Mouse (Mus musculus) intestine, embryonic 16.5 days (tissue): Measurements from ENCODE around the gene Gm12845. TPM values are rescaled to one million over a fixed set of nuclear protein-coding genes. Genes with fewer than 3 reads are reported as not detected.
"Not testable (repeated sequence)": the region's sequence is repeated elsewhere in the genome, so short reads cannot be mapped to it uniquely, and the experiment has no call there.

Source experiments
- ATAC-seq: fragments of 200-750 bp; cut with Nextera tagmentation; 2 replicates; pipeline ENCODE4 v1.8.0; 2017; ENCODE audit warnings: moderate TSS enrichment, moderate library complexity
- H3K27ac ChIP-seq: fragments of 300-500 bp; sonication (generic); 2 replicates; pipeline ENCODE4 v1.5.1; 2014; ENCODE audit warnings: mild to moderate bottlenecking, low read length
- H3K27me3 ChIP-seq: fragments of 300-500 bp; sonication (generic); replicated peaks from 2 replicates; pipeline ENCODE4 v1.6.1; 2014; ENCODE audit warnings: low read length, control low read depth, mixed read lengths; ENCODE audit not compliant: control insufficient read depth, insufficient read depth
- H3K36me3 ChIP-seq: fragments of 300-500 bp; sonication (generic); 2 replicates; pipeline ENCODE4 v1.6.1; 2014; ENCODE audit warnings: low read length, control low read depth; ENCODE audit not compliant: control insufficient read depth, insufficient read depth
- H3K4me1 ChIP-seq: fragments of 300-500 bp; sonication (generic); 2 replicates; pipeline ENCODE4 v1.6.1; 2014; ENCODE audit warnings: low read length, control low read depth, mixed read lengths; ENCODE audit not compliant: control insufficient read depth, insufficient read depth
- H3K4me2 ChIP-seq: fragments of 300-500 bp; sonication (generic); 2 replicates; pipeline ENCODE4 v1.6.1; 2014; ENCODE audit warnings: low read depth, low read length, control low read depth
- H3K4me3 ChIP-seq: fragments of 300-500 bp; sonication (generic); 2 replicates; pipeline ENCODE4 v1.5.1; 2014; ENCODE audit warnings: mild to moderate bottlenecking, low read length
- H3K9ac ChIP-seq: fragments of 300-500 bp; sonication (generic); 2 replicates; pipeline ENCODE4 v1.6.1; 2014; ENCODE audit warnings: low read depth, low read length
- H3K9me3 ChIP-seq: fragments of 300-500 bp; sonication (generic); 2 replicates; pipeline ENCODE4 v1.6.1; 2016; ENCODE audit warnings: low read length, control low read depth; ENCODE audit not compliant: control insufficient read depth
- WGBS: fragments of 180-500 bp; shearing (Covaris S2); extraction: QIAGEN DNeasy Blood & Tissue Kit; methylation state at CpG from one replicate; pipeline ENCODE4 v1.1.7; 2014; 5-methylcytosine and 5-hydroxymethylcytosine counted together
- polyA plus RNA-seq: library from polyadenylated mRNA; unstranded; fragments of >200 nt; fragmentation: Nextera tagmentation; extraction: Ambion mirVana; gene quantifications from 2 replicates; pipeline ENCODE4 v1.2.1, GENCODE M21; 2015

The Gm12845 gene
- polyA plus RNA-seq, 1 experiment from 2014 or later: not detected

- no peak for ATAC-seq
- Histone ChIP-seq H3K4me3 (no peak overlapping the region), H3K27me3 (no peaks in the 10 kb centered on the region), H3K27ac (no peak overlapping the region), H3K4me1 (peaks cover 12% of the 10 kb centered on the region; the same call in 1 of the 2 replicates), H3K4me2 (no peak overlapping the region), H3K9me3 (no peaks in the 10 kb centered on the region), H3K9ac (no peak overlapping the region), H3K36me3 (no peaks in the 10 kb centered on the region)
- WGBS: 94% methylated on average over 3 of the region's 3 CpGs
These were observed 11.9 kb upstream of the Gm12845 start for GRCm38 (mm10) chr4:117712314-117712713.

- ATAC-seq: peak; percentile 71
- 57% methylated on average over 6 of the region's 6 CpGs for WGBS
These were observed 10.7 kb upstream of the Gm12845 start for GRCm38 (mm10) chr4:117713303-117714098.

GRCm38 (mm10) chr4:117731926-117732325 is 7.7 kb downstream of the Gm12845 start:
- H3K9me3 ChIP-seq: no peaks in the 10 kb centered on the region
- no peaks in the 10 kb centered on the region for H3K27me3 ChIP-seq
- WGBS: 72% methylated on average over 3 of the region's 3 CpGs
- no peaks in the 10 kb centered on the region for H3K4me1 ChIP-seq
- H3K36me3 ChIP-seq: no peaks in the 10 kb centered on the region
- no peak overlapping the region for H3K4me2 ChIP-seq
- H3K27ac ChIP-seq: no peak overlapping the region
- H3K4me3 ChIP-seq: no peak overlapping the region
- ATAC-seq: no peak
- H3K9ac ChIP-seq: no peak overlapping the region

More at GRCm38 (mm10) chr4:117713303-117714098, 10.7 kb upstream of the Gm12845 start:
- peaks cover 12% of the 10 kb centered on the region; the same call in 1 of the 2 replicates for H3K4me1 ChIP-seq
- H3K9me3 ChIP-seq: no peaks in the 10 kb centered on the region
- H3K27ac ChIP-seq: peak overlapping the region; percentile 37
- no peak overlapping the region for H3K4me2 ChIP-seq
- H3K36me3 ChIP-seq: no peaks in the 10 kb centered on the region
- H3K4me3 ChIP-seq: no peak overlapping the region
- no peak overlapping the region for H3K9ac ChIP-seq
- H3K27me3 ChIP-seq: no peaks in the 10 kb centered on the region

- H3K4me3 ChIP-seq: no peak overlapping the region
- H3K4me1 ChIP-seq: no peaks in the 10 kb centered on the region
- no peak overlapping the region for H3K9ac ChIP-seq
- ATAC-seq: no peak
- H3K4me2 ChIP-seq: no peak overlapping the region
- no peaks in the 10 kb centered on the region for H3K27me3 ChIP-seq
- 50% methylated on average over 8 of the region's 8 CpGs for WGBS
- H3K9me3 ChIP-seq: no peaks in the 10 kb centered on the region
- H3K27ac ChIP-seq: no peak overlapping the region
- no peaks in the 10 kb centered on the region for H3K36me3 ChIP-seq
These were observed 13.3 kb downstream of the Gm12845 start for GRCm38 (mm10) chr4:117737559-117737958.

GRCm38 (mm10) chr4:117752469-117752868 is 28.3 kb downstream of the Gm12845 start:
- not testable (repeated sequence) for H3K9ac ChIP-seq, H3K4me3 ChIP-seq, H3K27ac ChIP-seq, H3K36me3 ChIP-seq, H3K4me1 ChIP-seq, H3K9me3 ChIP-seq, ATAC-seq, H3K27me3 ChIP-seq, H3K4me2 ChIP-seq
- 48% methylated on average over 5 of the region's 5 CpGs for WGBS

GRCm38 (mm10) chr4:117760151-117760550 is 35.9 kb downstream of the Gm12845 start:
- Histone ChIP-seq H3K9me3 (no peaks in the 10 kb centered on the region), H3K27ac (no peak overlapping the region), H3K4me2 (no peak overlapping the region), H3K9ac (no peak overlapping the region), H3K4me1 (no peaks in the 10 kb centered on the region), H3K4me3 (no peak overlapping the region), H3K36me3 (no peaks in the 10 kb centered on the region), H3K27me3 (no peaks in the 10 kb centered on the region)
- WGBS: 93% methylated on average over 5 of the region's 5 CpGs
- ATAC-seq: no peak

- Histone ChIP-seq H3K4me3 (no peak within 1 kb of the TSS), H3K9me3 (no peaks in the 10 kb centered on the region), H3K9ac (no peak within 1 kb of the TSS), H3K4me2 (no peak within 1 kb of the TSS), H3K27ac (no peak within 1 kb of the TSS), H3K27me3 (no peaks in the 10 kb centered on the region), H3K4me1 (no peaks in the 10 kb centered on the region), H3K36me3 (no peaks in the 10 kb centered on the region)
- ATAC-seq: no peak
- 77% methylated on average over 12 of the region's 12 CpGs for WGBS
These were observed 41.2 kb downstream of the Gm12845 start, which contains the start of gene Klf17 for GRCm38 (mm10) chr4:117765416-117765815. Gene Klf17 (minus strand): TSS chr4:117765648.

GRCm38 (mm10) chr4:117770935-117771334 is 46.7 kb downstream of the Gm12845 start:
- H3K27ac ChIP-seq: no peak overlapping the region
- no peaks in the 10 kb centered on the region for H3K9me3 ChIP-seq
- ATAC-seq: peak; percentile 46; the same call in 1 of the 2 replicates
- H3K27me3 ChIP-seq: no peaks in the 10 kb centered on the region
- 15% methylated on average over 5 of the region's 5 CpGs for WGBS
- no peaks in the 10 kb centered on the region for H3K4me1 ChIP-seq
- no peak overlapping the region for H3K4me3 ChIP-seq
- H3K9ac ChIP-seq: no peak overlapping the region
- no peaks in the 10 kb centered on the region for H3K36me3 ChIP-seq
- H3K4me2 ChIP-seq: no peak overlapping the region

GRCm38 (mm10) chr4:117772960-117773359 is 48.7 kb downstream of the Gm12845 start:
- no peaks in the 10 kb centered on the region for H3K9me3 ChIP-seq
- H3K27ac ChIP-seq: no peak overlapping the region
- no peaks in the 10 kb centered on the region for H3K4me1 ChIP-seq
- 59% methylated on average over 9 of the region's 9 CpGs for WGBS
- H3K36me3 ChIP-seq: no peaks in the 10 kb centered on the region
- H3K4me3 ChIP-seq: no peak overlapping the region
- no peaks in the 10 kb centered on the region for H3K27me3 ChIP-seq
- no peak for ATAC-seq
- H3K9ac ChIP-seq: no peak overlapping the region
- no peak overlapping the region for H3K4me2 ChIP-seq
